In genomic region chr11:116616438-116617118, GRCm38 (mm10) we compare ENCODE assay signal across 9 mouse cellular contexts. TPM values are rescaled to one million over a fixed set of nuclear protein-coding genes. Genes with fewer than 3 reads are reported as not detected.
DNase-seq lines count a peak whose midpoint lies in the region; ATAC-seq and TF ChIP-seq lines count a peak whose summit lies in the region.
"Had no signal": no experiment of that assay in that cellular context is flagged by ENCODE, and none has a peak within 500 bp of the region (broad histone marks: within the 10 kb centered on the region; RNA-seq: fewer than 3 reads in every experiment).

No protein-coding gene starts in this region.

- peak overlapping the region; percentile 50 for H3K9ac ChIP-seq in CH12.LX (ENCODE audit: insufficient read depth, low read depth)
- no peak overlapping the region for H3K9ac ChIP-seq in embryonic facial prominence, embryonic 14.5 days (ENCODE audit: low read depth, low read length)
- H3K9ac ChIP-seq in forebrain, embryonic 12.5 days: no peak overlapping the region
- no peak overlapping the region for H3K9ac ChIP-seq in hindbrain, embryonic 13.5 days

- ATAC-seq in embryonic facial prominence, embryonic 14.5 days (ENCODE audit: low read depth): no peak
- ATAC-seq in forebrain, embryonic 12.5 days (ENCODE audit: low FRiP score): no peak
- ATAC-seq in hindbrain, embryonic 13.5 days (ENCODE audit: low FRiP score): no peak

- H3K9me3 ChIP-seq in CH12.LX (replicated peaks; ENCODE audit: low read length): peaks cover 4% of the 10 kb centered on the region
- no peaks in the 10 kb centered on the region for H3K9me3 ChIP-seq in embryonic facial prominence, embryonic 14.5 days (ENCODE audit: control insufficient read depth, low read length)
- H3K9me3 ChIP-seq in forebrain, embryonic 12.5 days: no peaks in the 10 kb centered on the region
- H3K9me3 ChIP-seq in hindbrain, embryonic 13.5 days: no peaks in the 10 kb centered on the region

- TF ChIP-seq POLR2A in kidney, adult 2 months (IDR thresholded peaks at IDR 0.05; ENCODE audit: low read depth, low read length): no peak
- TF ChIP-seq POLR2A in CH12.LX (IDR thresholded peaks at IDR 0.05; ENCODE audit: low read depth, low read length): no peak

- no peak for TF ChIP-seq CTCF in kidney, adult 2 months (conservative IDR thresholded peaks at IDR 0.05; ENCODE audit: insufficient read depth, insufficient read length, low read depth, low read length)
- no peak for TF ChIP-seq CTCF in CH12.LX (conservative IDR thresholded peaks at IDR 0.05 in 1 of 2, IDR thresholded peaks at IDR 0.05 in 1 of 2; ENCODE audit: low read depth in 2 of 2, low read length in 2 of 2)

- no peak for DNase-seq in kidney, adult 2 months
- DNase-seq in kidney, adult 11 months: no peak
- peak; percentile 78 for DNase-seq in CH12.LX (ENCODE audit: extremely low read depth)
- DNase-seq in embryonic facial prominence, embryonic 14.5 days (ENCODE audit: low spot score): no peak
- no peak for DNase-seq in testis, postnatal 10 days (ENCODE audit: low spot score)

- H3K4me3 ChIP-seq in kidney, adult 2 months (ENCODE audit: insufficient read depth, low read depth, low read length): no peak overlapping the region
- H3K4me3 ChIP-seq in CH12.LX (replicated peaks in 1 of 3; ENCODE audit: low read depth in 2 of 3, low read length in 2 of 3, poor library complexity in 1 of 3): peak overlapping the region in 2 of 3 experiments; percentile 18 to 31
- no peak overlapping the region for H3K4me3 ChIP-seq in embryonic facial prominence, embryonic 14.5 days (ENCODE audit: low read depth, low read length)
- peak overlapping the region; percentile 12; the same call in 1 of the 2 replicates for H3K4me3 ChIP-seq in macrophage (ENCODE audit: inconsistent target)
- no peak overlapping the region for H3K4me3 ChIP-seq in forebrain, embryonic 12.5 days (replicated peaks)
- no peak overlapping the region for H3K4me3 ChIP-seq in hindbrain, embryonic 13.5 days

- dilution Hi-C loops in CH12.LX (cut with MboI; ENCODE audit: extremely low pct_ligation_motif_present, extremely low pct_unique_long_range_greater_than_20kb, low sequenced_read_pairs): no loop called here

- TF ChIP-seq EP300 in CH12.LX (IDR thresholded peaks at IDR 0.05; ENCODE audit: low read length): peak; percentile 46

- in situ Hi-C loops in CH12.LX (cut with MboI; ENCODE audit: low pct_ligation_motif_present, low pct_unique_long_range_greater_than_20kb, low sequenced_read_pairs): no loop called here

- WGBS in kidney, adult 2 months: 65% methylated on average over 10 of the region's 10 CpGs
- 68% methylated on average over 10 of the region's 10 CpGs for WGBS in embryonic facial prominence, embryonic 14.5 days
- 11% methylated on average over 10 of the region's 10 CpGs for WGBS in macrophage (ENCODE audit: missing documents)
- 78% methylated on average over 10 of the region's 10 CpGs for WGBS in forebrain, embryonic 12.5 days
- WGBS in hindbrain, embryonic 13.5 days: 77% methylated on average over 10 of the region's 10 CpGs

- no peaks in the 10 kb centered on the region for H3K27me3 ChIP-seq in kidney, adult 2 months (replicated peaks; ENCODE audit: control insufficient read depth, insufficient read depth, low read length)
- H3K27me3 ChIP-seq in CH12.LX (replicated peaks): no peaks in the 10 kb centered on the region
- H3K27me3 ChIP-seq in embryonic facial prominence, embryonic 14.5 days (replicated peaks; ENCODE audit: control insufficient read depth, insufficient read depth, low read length): no peaks in the 10 kb centered on the region
- peaks cover 5% of the 10 kb centered on the region for H3K27me3 ChIP-seq in forebrain, embryonic 12.5 days
- 0 out of 2 replicates have a peak, but pooled peaks cover 11% of the 10 kb centered on the region for H3K27me3 ChIP-seq in hindbrain, embryonic 13.5 days

- H3K4me1 ChIP-seq in kidney, adult 2 months (ENCODE audit: control insufficient read depth, insufficient read depth, low read length): peaks cover 34% of the 10 kb centered on the region
- peaks cover 54 to 87% of the 10 kb centered on the region in 2 experiments for H3K4me1 ChIP-seq in CH12.LX (ENCODE audit: control insufficient read depth in 1 of 2, insufficient read depth in 2 of 2)
- H3K4me1 ChIP-seq in embryonic facial prominence, embryonic 14.5 days (ENCODE audit: control insufficient read depth, insufficient read depth, low read length): peaks cover 11% of the 10 kb centered on the region
- H3K4me1 ChIP-seq in forebrain, embryonic 12.5 days: peaks cover 16% of the 10 kb centered on the region
- peaks cover 33% of the 10 kb centered on the region for H3K4me1 ChIP-seq in hindbrain, embryonic 13.5 days (replicated peaks)

- H3K27ac ChIP-seq in kidney, adult 2 months (ENCODE audit: insufficient read depth, low read depth, low read length): peak overlapping the region; percentile 44
- peak overlapping the region; percentile 85 for H3K27ac ChIP-seq in CH12.LX (ENCODE audit: insufficient read depth, low read depth)
- peak overlapping the region; percentile 4; the same call in 1 of the 2 replicates for H3K27ac ChIP-seq in embryonic facial prominence, embryonic 14.5 days (replicated peaks; ENCODE audit: low read depth, low read length)
- peak overlapping the region; percentile 100 for H3K27ac ChIP-seq in macrophage
- H3K27ac ChIP-seq in forebrain, embryonic 12.5 days: no peak overlapping the region
- H3K27ac ChIP-seq in hindbrain, embryonic 13.5 days: no peak overlapping the region

- H3K4me2 ChIP-seq in CH12.LX (ENCODE audit: insufficient read depth, low read depth, poor library complexity, severe bottlenecking): peak overlapping the region; percentile 55
- no peak overlapping the region for H3K4me2 ChIP-seq in embryonic facial prominence, embryonic 14.5 days (ENCODE audit: low read depth, low read length)
- no peak overlapping the region for H3K4me2 ChIP-seq in forebrain, embryonic 12.5 days
- no peak overlapping the region for H3K4me2 ChIP-seq in hindbrain, embryonic 13.5 days

- TF ChIP-seq RAD21 in CH12.LX (IDR thresholded peaks at IDR 0.05; ENCODE audit: low read depth, low read length): no peak

- H3K79me2 ChIP-seq in CH12.LX (replicated peaks; ENCODE audit: control insufficient read depth, extremely low read depth, insufficient read depth, poor library complexity, severe bottlenecking) (no peaks in the 10 kb centered on the region), macrophage (ENCODE audit: inconsistent target) (peaks cover 86% of the 10 kb centered on the region)

- H3K36me3 ChIP-seq in kidney, adult 2 months (ENCODE audit: control insufficient read depth, insufficient read depth, low read length): no peaks in the 10 kb centered on the region
- H3K36me3 ChIP-seq in CH12.LX (replicated peaks in 1 of 2; ENCODE audit: control insufficient read depth in 1 of 2, insufficient read depth in 1 of 2, low read length in 1 of 2) (peaks cover 0 to 24% of the 10 kb centered on the region in 2 experiments), macrophage (ENCODE audit: inconsistent target) (no peaks in the 10 kb centered on the region)
- no peaks in the 10 kb centered on the region for H3K36me3 ChIP-seq in embryonic facial prominence, embryonic 14.5 days (ENCODE audit: control insufficient read depth, insufficient read depth, low read length)
- no peaks in the 10 kb centered on the region for H3K36me3 ChIP-seq in forebrain, embryonic 12.5 days (replicated peaks)
- no peaks in the 10 kb centered on the region for H3K36me3 ChIP-seq in hindbrain, embryonic 13.5 days

RNA-seq across cellular contexts. Expression of gene Rhbdf2, which starts 10.2 kb away (rescaled TPM):
- 18.0 and 19.1 TPM in 2 replicates for polyA plus RNA-seq in kidney, adult 2 months (2012; rRNA removed)
- 8.5 and 12.1 TPM in 2 replicates for total RNA-seq in CH12.LX (2012; rRNA removed)
- 3.1 and 3.4 TPM in 2 replicates for total RNA-seq in CH12.LX (2014; rRNA removed)
- 11.8 and 14.7 TPM in 2 replicates for polyA plus RNA-seq in CH12.LX (2012; ENCODE audit: insufficient read length, low read depth)
- polyA plus RNA-seq in embryonic facial prominence, embryonic 14.5 days (2014; fragmentation: Nextera tagmentation; extraction: Ambion mirVana): 3.6 and 4.4 TPM in 2 replicates
- 100 to 1,000 TPM in 25 of 26 experiments, 10 to 100 TPM in 1; 94.6 to 827 (median 311) TPM for total RNA-seq in macrophage (2018; cell fraction: chromatin; rRNA removed)
- 100 to 1,000 TPM in 2 of 26 experiments, 10 to 100 TPM in 24; 20.5 to 164 (median 49.9) TPM for total RNA-seq in macrophage (2018; cell fraction: cytosol; rRNA removed)
- 100 to 1,000 TPM in 22 of 26 experiments, 10 to 100 TPM in 4; 71.5 to 628 (median 234) TPM for total RNA-seq in macrophage (2018; cell fraction: nucleus; rRNA removed)
- 14.2 to 37.1 TPM (median 21.7 TPM) in 3 replicates for polyA plus RNA-seq in macrophage (2018)
- 1.4 and 1.9 TPM in 2 replicates for polyA plus RNA-seq in forebrain, embryonic 12.5 days (2016; fragmentation: Nextera tagmentation; extraction: Ambion mirVana)
- 1.8 and 2.1 TPM in 2 replicates for polyA plus RNA-seq in hindbrain, embryonic 13.5 days (2015; fragmentation: Nextera tagmentation; extraction: Ambion mirVana)

RNA-seq across cellular contexts. Expression of gene Aanat, which starts 30.3 kb away (rescaled TPM):
- not detected in 2 replicates for polyA plus RNA-seq in kidney, adult 2 months (2012; rRNA removed)
- total RNA-seq in CH12.LX (2012; rRNA removed) (not detected in 2 replicates), CH12.LX (2014; rRNA removed) (not detected in 2 replicates)
- polyA plus RNA-seq in CH12.LX (2012; ENCODE audit: insufficient read length, low read depth) (not detected in 2 replicates), macrophage (2018) (not detected in 3 replicates)
- not detected in 2 replicates for polyA plus RNA-seq in embryonic facial prominence, embryonic 14.5 days (2014; fragmentation: Nextera tagmentation; extraction: Ambion mirVana)
- 1 to 10 TPM in 1 of 26 experiments, under 1 TPM in 1, not detected in 24; 0.59 to 1.3 TPM for total RNA-seq in macrophage (2018; cell fraction: chromatin; rRNA removed)
- total RNA-seq in macrophage (2018; cell fraction: cytosol; rRNA removed): not detected
- 1 to 10 TPM in 1 of 26 experiments, under 1 TPM in 2, not detected in 23; 0.47 to 7.2 (median 0.50) TPM for total RNA-seq in macrophage (2018; cell fraction: nucleus; rRNA removed)
- 0.24 TPM in 1 of 2 replicates, not detected in the other for polyA plus RNA-seq in forebrain, embryonic 12.5 days (2016; fragmentation: Nextera tagmentation; extraction: Ambion mirVana)
- polyA plus RNA-seq in hindbrain, embryonic 13.5 days (2015; fragmentation: Nextera tagmentation; extraction: Ambion mirVana): 0.36 and 1.0 TPM in 2 replicates
- total RNA-seq: gastrocnemius, postnatal 14 days had no signal

RNA-seq across cellular contexts. Expression of gene Ube2o, which starts 35.3 kb away (rescaled TPM):
- polyA plus RNA-seq in kidney, adult 2 months (2012; rRNA removed): 10.3 and 10.8 TPM in 2 replicates
- total RNA-seq in CH12.LX (2012; rRNA removed) (37.6 and 42.8 TPM in 2 replicates), CH12.LX (2014; rRNA removed) (12.6 and 12.7 TPM in 2 replicates)
- polyA plus RNA-seq in CH12.LX (2012; ENCODE audit: insufficient read length, low read depth) (50.5 and 61.7 TPM in 2 replicates), macrophage (2018) (4.4 to 9.2 TPM (median 5.4 TPM) in 3 replicates)
- 15.4 and 17.4 TPM in 2 replicates for polyA plus RNA-seq in embryonic facial prominence, embryonic 14.5 days (2014; fragmentation: Nextera tagmentation; extraction: Ambion mirVana)
- total RNA-seq in macrophage (2018; cell fraction: chromatin; rRNA removed): 10 to 100 TPM in 25 of 26 experiments, 1 to 10 TPM in 1; 6.0 to 55.3 (median 13.9) TPM
- 10 to 100 TPM in 2 of 26 experiments, 1 to 10 TPM in 24; 4.5 to 11.4 (median 7.2) TPM for total RNA-seq in macrophage (2018; cell fraction: cytosol; rRNA removed)
- 10 to 100 TPM in 14 of 26 experiments, 1 to 10 TPM in 12; 6.1 to 19.8 (median 10.1) TPM for total RNA-seq in macrophage (2018; cell fraction: nucleus; rRNA removed)
- 12.5 and 17.3 TPM in 2 replicates for polyA plus RNA-seq in forebrain, embryonic 12.5 days (2016; fragmentation: Nextera tagmentation; extraction: Ambion mirVana)
- polyA plus RNA-seq in hindbrain, embryonic 13.5 days (2015; fragmentation: Nextera tagmentation; extraction: Ambion mirVana): 14.1 and 14.8 TPM in 2 replicates

RNA-seq across cellular contexts. Expression of gene Prcd, which starts 36.8 kb away (rescaled TPM):
- 0.44 and 0.52 TPM in 2 replicates for polyA plus RNA-seq in kidney, adult 2 months (2012; rRNA removed)
- not detected in 2 replicates for total RNA-seq in CH12.LX (2012; rRNA removed)
- not detected in 2 replicates for total RNA-seq in CH12.LX (2014; rRNA removed)
- not detected in 2 replicates for polyA plus RNA-seq in CH12.LX (2012; ENCODE audit: insufficient read length, low read depth)
- polyA plus RNA-seq in embryonic facial prominence, embryonic 14.5 days (2014; fragmentation: Nextera tagmentation; extraction: Ambion mirVana): 0.84 and 2.3 TPM in 2 replicates
- total RNA-seq in macrophage (2018; cell fraction: chromatin; rRNA removed): not detected
- not detected for total RNA-seq in macrophage (2018; cell fraction: cytosol; rRNA removed)
- total RNA-seq in macrophage (2018; cell fraction: nucleus; rRNA removed): not detected
- polyA plus RNA-seq in macrophage (2018): not detected in 3 replicates
- 0.76 and 1.3 TPM in 2 replicates for polyA plus RNA-seq in forebrain, embryonic 12.5 days (2016; fragmentation: Nextera tagmentation; extraction: Ambion mirVana)
- polyA plus RNA-seq in hindbrain, embryonic 13.5 days (2015; fragmentation: Nextera tagmentation; extraction: Ambion mirVana): 1.2 and 1.4 TPM in 2 replicates

RNA-seq across cellular contexts. Expression of gene Cygb, which starts 37.5 kb away (rescaled TPM):
- 16.2 and 21.0 TPM in 2 replicates for polyA plus RNA-seq in kidney, adult 2 months (2012; rRNA removed)
- total RNA-seq in CH12.LX (2012; rRNA removed) (not detected in 2 replicates), CH12.LX (2014; rRNA removed) (not detected in 2 replicates)
- polyA plus RNA-seq in CH12.LX (2012; ENCODE audit: insufficient read length, low read depth) (0.11 TPM in 1 of 2 replicates, not detected in the other), macrophage (2018) (not detected in 3 replicates)
- 17.8 and 20.5 TPM in 2 replicates for polyA plus RNA-seq in embryonic facial prominence, embryonic 14.5 days (2014; fragmentation: Nextera tagmentation; extraction: Ambion mirVana)
- total RNA-seq in macrophage (2018; cell fraction: chromatin; rRNA removed): under 1 TPM in 1 of 26 experiments, not detected in 25; 0.44 TPM
- total RNA-seq in macrophage (2018; cell fraction: cytosol; rRNA removed): not detected
- total RNA-seq in macrophage (2018; cell fraction: nucleus; rRNA removed): not detected
- polyA plus RNA-seq in forebrain, embryonic 12.5 days (2016; fragmentation: Nextera tagmentation; extraction: Ambion mirVana): 4.2 and 4.3 TPM in 2 replicates
- 16.4 and 18.1 TPM in 2 replicates for polyA plus RNA-seq in hindbrain, embryonic 13.5 days (2015; fragmentation: Nextera tagmentation; extraction: Ambion mirVana)

Comparison
In these comparisons a context has a peak if more than half of its experiments do, and no peak if none do; other contexts are left out.
1. H3K27ac ChIP-seq: peak in kidney, adult 2 months (single experiment), CH12.LX (single experiment), embryonic facial prominence, embryonic 14.5 days (single experiment) and macrophage (single experiment); none in forebrain, embryonic 12.5 days (single experiment) and hindbrain, embryonic 13.5 days (single experiment).
2. H3K4me3 ChIP-seq: peak in CH12.LX (2 of 3) and macrophage (single experiment); none in kidney, adult 2 months (single experiment), embryonic facial prominence, embryonic 14.5 days (single experiment), forebrain, embryonic 12.5 days (single experiment) and hindbrain, embryonic 13.5 days (single experiment).